Mouse (Mus musculus) spleen, adult 2 months (tissue): ENCODE data around the gene Akirin1.

ENCODE experiments used
- CTCF ChIP-seq: fragments of 200-500 bp; IDR thresholded peaks from 2 replicates; pipeline ENCODE4 v1.5.1; 2011; ENCODE audit warnings: mild to moderate bottlenecking, inconsistent platforms; ENCODE audit not compliant: insufficient read depth, insufficient read length, insufficient replicate concordance; ENCODE audit errors: extremely low read depth
- POLR2A ChIP-seq: fragments of 200-500 bp; IDR thresholded peaks from 2 replicates; pipeline ENCODE4 v1.6.1; 2011; ENCODE audit warnings: low read depth, low read length, inconsistent platforms

DNA sequence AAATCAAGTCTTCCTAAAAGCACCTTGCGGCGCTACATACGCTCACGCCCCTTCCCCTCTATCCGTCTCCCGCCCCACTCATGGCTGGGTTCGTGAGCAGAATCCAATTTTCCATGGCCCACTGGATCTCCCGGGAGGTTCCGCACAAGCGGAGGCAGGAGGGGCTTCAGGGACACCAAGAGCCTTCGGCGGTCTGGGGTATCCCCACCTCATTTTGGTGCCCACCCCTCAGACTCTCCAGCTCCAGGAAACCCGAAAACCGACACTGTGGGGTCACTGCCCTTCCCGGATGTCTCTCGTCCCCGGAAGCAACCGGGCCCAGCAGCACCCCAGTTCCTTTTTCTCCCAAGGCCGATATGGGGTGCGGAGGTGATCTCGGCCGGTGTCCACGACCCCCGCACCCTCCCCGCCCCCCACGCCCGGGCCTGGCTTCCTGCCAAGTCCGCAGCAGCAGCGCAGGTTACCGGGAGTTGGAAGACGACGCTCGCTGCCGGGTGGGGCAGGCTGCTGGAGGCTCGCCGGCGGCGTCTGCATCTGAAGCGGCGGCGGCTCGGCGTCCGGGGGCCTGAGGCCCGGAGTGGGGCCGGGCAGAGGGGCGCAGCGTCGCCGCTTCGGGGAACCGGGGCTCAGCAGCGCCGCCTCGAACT lies 538 bp downstream of the Akirin1 start:
- TF ChIP-seq CTCF, result no peak
- TF ChIP-seq POLR2A, result no peak
